Mouse (Mus musculus): ENCODE measurements at regions not wholly inside any gene's neighbourhood (a gene's known extent, or its start where the extent isn't known, plus 50 kb on each side); places are given as distances from the start of the nearest gene placed in this dataset.

- no peaks in the 10 kb centered on the region for H3K4me1 ChIP-seq (replicated peaks; ENCODE audit: control insufficient read depth, insufficient read depth, low read length)
- no peak overlapping the region for H3K27ac ChIP-seq
- H3K4me2 ChIP-seq (replicated peaks): no peak overlapping the region
- H3K36me3 ChIP-seq (replicated peaks; ENCODE audit: control insufficient read depth, insufficient read depth): no peaks in the 10 kb centered on the region
- WGBS: 87% methylated on average over 4 of the region's 4 CpGs
- DNase-seq (ENCODE audit: low spot score): no peak
- no peaks in the 10 kb centered on the region for H3K27me3 ChIP-seq (ENCODE audit: control insufficient read depth, insufficient read depth, low read length)
- H3K9ac ChIP-seq: no peak overlapping the region
- H3K9me3 ChIP-seq (ENCODE audit: control insufficient read depth, low read length): no peaks in the 10 kb centered on the region
- no peak overlapping the region for H3K4me3 ChIP-seq (replicated peaks; ENCODE audit: low read length)
- no peak for ATAC-seq (ENCODE audit: low FRiP score)
Observed at GRCm38 (mm10) chr3:80369214-80369941, 433.3 kb downstream of the Gria2 start.

DNA sequence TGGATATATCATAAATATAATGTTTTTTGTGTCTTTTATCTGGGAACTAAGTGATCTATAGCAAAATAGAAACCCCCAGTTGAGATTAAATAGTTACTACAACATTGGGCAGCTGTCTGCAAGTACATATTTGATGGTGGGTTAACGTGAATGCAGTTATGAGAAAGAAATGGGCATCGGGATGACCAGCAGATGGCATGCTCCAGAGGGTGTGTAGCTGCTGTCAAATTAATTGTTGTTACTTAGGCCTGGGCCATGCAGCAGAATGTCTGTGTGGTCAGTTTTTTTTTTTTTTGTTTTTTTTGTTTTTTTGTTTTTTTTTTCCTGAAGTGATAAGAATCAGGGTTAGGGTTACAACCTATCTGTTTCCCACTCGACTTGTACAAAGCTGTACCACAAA lies 430.2 kb downstream of the Gria2 start:
- Histone ChIP-seq H3K27ac (no peak overlapping the region), H3K4me2 (replicated peaks) (no peak overlapping the region), H3K9ac (no peak overlapping the region), H3K4me1 (replicated peaks; ENCODE audit: control insufficient read depth, insufficient read depth, low read length) (no peaks in the 10 kb centered on the region), H3K36me3 (replicated peaks; ENCODE audit: control insufficient read depth, insufficient read depth) (no peaks in the 10 kb centered on the region), H3K9me3 (ENCODE audit: control insufficient read depth, low read length) (no peaks in the 10 kb centered on the region), H3K4me3 (replicated peaks; ENCODE audit: low read length) (no peak overlapping the region), H3K27me3 (ENCODE audit: control insufficient read depth, insufficient read depth, low read length) (no peaks in the 10 kb centered on the region)
- 73% methylated on average over 3 of the region's 3 CpGs for WGBS
- DNase-seq (ENCODE audit: low spot score) (no peak), ATAC-seq (ENCODE audit: low FRiP score) (no peak)

DNA sequence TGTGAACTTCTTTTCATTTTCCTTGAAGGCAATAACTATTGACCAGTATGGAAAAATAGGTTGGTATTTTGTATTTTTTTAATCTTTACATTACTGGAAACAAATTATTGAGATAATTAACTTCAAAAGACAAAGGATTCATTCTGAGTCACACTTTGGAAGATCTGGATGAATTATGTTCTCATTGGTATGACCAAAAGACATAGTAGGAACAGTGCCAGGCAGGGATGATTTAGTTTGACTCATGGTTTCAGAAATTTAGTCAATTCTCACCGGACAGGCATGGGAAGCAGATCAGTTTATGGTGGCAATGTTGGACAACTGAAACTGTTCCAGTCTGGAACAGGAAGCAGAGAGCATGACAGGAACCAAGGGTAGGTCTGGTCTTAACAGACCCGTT lies 416.6 kb downstream of the Gria2 start:
- Histone ChIP-seq H3K36me3 (replicated peaks; ENCODE audit: control insufficient read depth, insufficient read depth) (no peaks in the 10 kb centered on the region), H3K4me3 (replicated peaks; ENCODE audit: low read length) (no peak overlapping the region), H3K9me3 (ENCODE audit: control insufficient read depth, low read length) (no peaks in the 10 kb centered on the region), H3K4me2 (replicated peaks) (no peak overlapping the region), H3K27ac (no peak overlapping the region), H3K9ac (no peak overlapping the region), H3K27me3 (ENCODE audit: control insufficient read depth, insufficient read depth, low read length) (no peaks in the 10 kb centered on the region), H3K4me1 (replicated peaks; ENCODE audit: control insufficient read depth, insufficient read depth, low read length) (no peaks in the 10 kb centered on the region)
- WGBS: 94% methylated on average over 2 of the region's 2 CpGs
- no peak for ATAC-seq (ENCODE audit: low FRiP score)
- no peak for DNase-seq (ENCODE audit: low spot score)

GRCm38 (mm10) chr3:80396240-80396639 lies 406.4 kb downstream of the Gria2 start:
- Histone ChIP-seq H3K4me2 (replicated peaks) (no peak overlapping the region), H3K4me3 (replicated peaks; ENCODE audit: low read length) (no peak overlapping the region), H3K27ac (no peak overlapping the region), H3K27me3 (ENCODE audit: control insufficient read depth, insufficient read depth, low read length) (no peaks in the 10 kb centered on the region), H3K4me1 (replicated peaks; ENCODE audit: control insufficient read depth, insufficient read depth, low read length) (no peaks in the 10 kb centered on the region), H3K36me3 (replicated peaks; ENCODE audit: control insufficient read depth, insufficient read depth) (no peaks in the 10 kb centered on the region), H3K9ac (no peak overlapping the region), H3K9me3 (ENCODE audit: control insufficient read depth, low read length) (0 out of 2 replicates have a peak, but pooled peaks cover 5% of the 10 kb centered on the region)
- 56% methylated on average over 4 of the region's 4 CpGs for WGBS
- DNase-seq (ENCODE audit: low spot score): peak; percentile 36
- ATAC-seq (ENCODE audit: low FRiP score): no peak

- H3K4me2 ChIP-seq (replicated peaks): no peak overlapping the region
- no peak for ATAC-seq (ENCODE audit: low FRiP score)
- no peak overlapping the region for H3K27ac ChIP-seq
- no peaks in the 10 kb centered on the region for H3K36me3 ChIP-seq (replicated peaks; ENCODE audit: control insufficient read depth, insufficient read depth)
- H3K9me3 ChIP-seq (ENCODE audit: control insufficient read depth, low read length): no peaks in the 10 kb centered on the region
- WGBS: 79% methylated on average over 3 of the region's 3 CpGs
- no peak for DNase-seq (ENCODE audit: low spot score)
- no peak overlapping the region for H3K9ac ChIP-seq
- no peaks in the 10 kb centered on the region for H3K27me3 ChIP-seq (ENCODE audit: control insufficient read depth, insufficient read depth, low read length)
- no peaks in the 10 kb centered on the region for H3K4me1 ChIP-seq (replicated peaks; ENCODE audit: control insufficient read depth, insufficient read depth, low read length)
- no peak overlapping the region for H3K4me3 ChIP-seq (replicated peaks; ENCODE audit: low read length)
Observed at GRCm38 (mm10) chr3:80420453-80420852, 382.2 kb downstream of the Gria2 start.

DNA sequence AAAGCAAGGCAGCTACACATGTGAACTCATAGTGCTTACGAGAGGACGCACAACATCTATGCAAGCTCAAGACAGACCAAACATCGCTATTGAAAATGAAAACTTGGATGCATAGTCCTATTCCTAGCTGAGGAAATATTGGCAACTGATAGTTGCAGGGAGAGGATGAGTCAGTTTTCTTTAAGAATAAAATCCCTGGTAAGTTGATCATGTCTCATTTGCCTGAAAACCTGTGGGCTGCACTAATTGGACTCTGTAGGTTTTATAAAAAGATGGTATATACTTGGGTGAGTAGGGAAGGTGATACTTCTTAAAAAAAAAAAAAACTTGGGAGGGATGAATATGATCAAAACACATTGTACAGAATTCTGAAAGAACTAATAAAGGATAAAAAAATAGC lies 381.2 kb downstream of the Gria2 start:
- Histone ChIP-seq H3K27me3 (ENCODE audit: control insufficient read depth, insufficient read depth, low read length) (no peaks in the 10 kb centered on the region), H3K36me3 (replicated peaks; ENCODE audit: control insufficient read depth, insufficient read depth) (no peaks in the 10 kb centered on the region), H3K9ac (no peak overlapping the region), H3K4me2 (replicated peaks) (no peak overlapping the region), H3K4me3 (replicated peaks; ENCODE audit: low read length) (no peak overlapping the region), H3K9me3 (ENCODE audit: control insufficient read depth, low read length) (no peaks in the 10 kb centered on the region), H3K27ac (no peak overlapping the region), H3K4me1 (replicated peaks; ENCODE audit: control insufficient read depth, insufficient read depth, low read length) (no peaks in the 10 kb centered on the region)
- WGBS: 94% methylated on average over 3 of the region's 3 CpGs
- DNase-seq (ENCODE audit: low spot score) (no peak), ATAC-seq (ENCODE audit: low FRiP score) (no peak)

DNA sequence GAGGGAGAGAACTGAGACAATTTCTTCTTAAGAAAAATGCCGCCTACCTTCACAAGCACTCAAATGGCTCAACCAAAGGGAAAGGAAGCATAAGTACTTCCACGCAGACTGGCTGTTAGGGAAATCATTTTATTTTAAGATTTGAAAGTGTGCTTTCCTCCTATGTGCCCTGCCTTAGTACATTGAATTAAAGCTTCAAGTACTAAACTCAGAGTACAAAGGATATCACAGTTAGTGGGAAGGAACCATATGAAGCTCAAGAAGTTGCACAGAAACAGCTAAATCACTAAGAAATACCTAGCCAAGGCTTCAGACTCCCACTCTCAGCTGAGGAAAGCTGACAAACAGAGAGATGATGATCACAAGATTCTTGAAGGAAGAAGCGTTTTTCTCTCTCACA lies 380.5 kb downstream of the Gria2 start:
- no peaks in the 10 kb centered on the region for H3K36me3 ChIP-seq (replicated peaks; ENCODE audit: control insufficient read depth, insufficient read depth)
- 85% methylated on average over 3 of the region's 3 CpGs for WGBS
- no peak overlapping the region for H3K4me3 ChIP-seq (replicated peaks; ENCODE audit: low read length)
- H3K4me1 ChIP-seq (replicated peaks; ENCODE audit: control insufficient read depth, insufficient read depth, low read length): no peaks in the 10 kb centered on the region
- H3K27me3 ChIP-seq (ENCODE audit: control insufficient read depth, insufficient read depth, low read length): no peaks in the 10 kb centered on the region
- DNase-seq (ENCODE audit: low spot score) (no peak), ATAC-seq (ENCODE audit: low FRiP score) (no peak)
- no peaks in the 10 kb centered on the region for H3K9me3 ChIP-seq (ENCODE audit: control insufficient read depth, low read length)
- H3K4me2 ChIP-seq (replicated peaks): no peak overlapping the region
- H3K9ac ChIP-seq: no peak overlapping the region
- no peak overlapping the region for H3K27ac ChIP-seq

- Histone ChIP-seq H3K9me3 (ENCODE audit: control insufficient read depth, low read length) (no peaks in the 10 kb centered on the region), H3K4me1 (replicated peaks; ENCODE audit: control insufficient read depth, insufficient read depth, low read length) (no peaks in the 10 kb centered on the region), H3K4me2 (replicated peaks) (no peak overlapping the region), H3K27me3 (ENCODE audit: control insufficient read depth, insufficient read depth, low read length) (no peaks in the 10 kb centered on the region), H3K9ac (no peak overlapping the region), H3K4me3 (replicated peaks; ENCODE audit: low read length) (no peak overlapping the region), H3K36me3 (replicated peaks; ENCODE audit: control insufficient read depth, insufficient read depth) (no peaks in the 10 kb centered on the region), H3K27ac (no peak overlapping the region)
- 80% methylated on average over 4 of the region's 4 CpGs for WGBS
- no peak for DNase-seq (ENCODE audit: low spot score)
- ATAC-seq (ENCODE audit: low FRiP score): no peak
Observed at GRCm38 (mm10) chr3:80422646-80423045, 380.0 kb downstream of the Gria2 start.

All from hindbrain, embryonic 14.5 days (tissue).